Mouse (Mus musculus): Measurements from ENCODE around the gene Otud4. TPM values are rescaled to one million over a fixed set of nuclear protein-coding genes. Genes with fewer than 3 reads are reported as not detected.

Otud4 gene
- polyA plus RNA-seq, 1 experiment from 2014 or later = 13.9 TPM

GRCm38 (mm10) chr8:79620000-79620399, 19.4 kb upstream of the Otud4 start:
- H3K4me1 ChIP-seq (replicated peaks) = peaks cover 13% of the 10 kb centered on the region
- WGBS = 9% methylated on average over 3 of the region's 3 CpGs
- ATAC-seq = peak; percentile 78
- H3K9ac ChIP-seq = no peak overlapping the region
- peak overlapping the region; percentile 57 for H3K27ac ChIP-seq
- no peaks in the 10 kb centered on the region for H3K36me3 ChIP-seq
- H3K4me3 ChIP-seq (replicated peaks) = no peak overlapping the region
- H3K9me3 ChIP-seq = no peaks in the 10 kb centered on the region
- H3K27me3 ChIP-seq (replicated peaks) = no peaks in the 10 kb centered on the region
- H3K4me2 ChIP-seq (replicated peaks) = no peak overlapping the region

GRCm38 (mm10) chr8:79620489-79621276, 18.7 kb upstream of the Otud4 start:
- 45% methylated on average over 9 of the region's 9 CpGs for WGBS
- Histone ChIP-seq H3K27me3 (replicated peaks) (no peaks in the 10 kb centered on the region), H3K4me2 (replicated peaks) (no peak overlapping the region), H3K4me1 (replicated peaks) (peaks cover 13% of the 10 kb centered on the region), H3K4me3 (replicated peaks) (no peak overlapping the region), H3K9me3 (no peaks in the 10 kb centered on the region), H3K9ac (no peak overlapping the region), H3K36me3 (no peaks in the 10 kb centered on the region), H3K27ac (peak overlapping the region; percentile 57)
- peak; percentile 42; the same call in 1 of the 2 replicates for ATAC-seq

GRCm38 (mm10) chr8:79622346-79622745, 17.1 kb upstream of the Otud4 start:
- H3K27me3 ChIP-seq (replicated peaks) = no peaks in the 10 kb centered on the region
- ATAC-seq = no peak
- WGBS = 58% methylated on average over 11 of the region's 11 CpGs

GRCm38 (mm10) chr8:79623351-79623750, 16.1 kb upstream of the Otud4 start:
- no peak overlapping the region for H3K27ac ChIP-seq
- no peak overlapping the region for H3K9ac ChIP-seq
- H3K4me3 ChIP-seq (replicated peaks) = no peak overlapping the region
- no peak overlapping the region for H3K4me2 ChIP-seq (replicated peaks)
- H3K4me1 ChIP-seq (replicated peaks) = peaks cover 13% of the 10 kb centered on the region
- no peaks in the 10 kb centered on the region for H3K9me3 ChIP-seq
- no peaks in the 10 kb centered on the region for H3K27me3 ChIP-seq (replicated peaks)
- WGBS = 95% methylated on average over 12 of the region's 12 CpGs
- no peaks in the 10 kb centered on the region for H3K36me3 ChIP-seq
- no peak for ATAC-seq

More at GRCm38 (mm10) chr8:79622346-79622745, 17.1 kb upstream of the Otud4 start:
- H3K4me3 ChIP-seq (replicated peaks) = no peak overlapping the region
- no peaks in the 10 kb centered on the region for H3K36me3 ChIP-seq
- no peaks in the 10 kb centered on the region for H3K9me3 ChIP-seq
- peaks cover 13% of the 10 kb centered on the region for H3K4me1 ChIP-seq (replicated peaks)
- no peak overlapping the region for H3K4me2 ChIP-seq (replicated peaks)
- no peak overlapping the region for H3K9ac ChIP-seq
- H3K27ac ChIP-seq = no peak overlapping the region

- no peak overlapping the region for H3K9ac ChIP-seq
- no peak overlapping the region for H3K4me2 ChIP-seq (replicated peaks)
- H3K9me3 ChIP-seq = no peaks in the 10 kb centered on the region
- no peak for ATAC-seq
- no peaks in the 10 kb centered on the region for H3K36me3 ChIP-seq
- WGBS = 80% methylated on average over 4 of the region's 4 CpGs
- H3K27ac ChIP-seq = no peak overlapping the region
- H3K4me3 ChIP-seq (replicated peaks) = no peak overlapping the region
- H3K27me3 ChIP-seq (replicated peaks) = no peaks in the 10 kb centered on the region
- peaks cover 13% of the 10 kb centered on the region for H3K4me1 ChIP-seq (replicated peaks)
Measured at GRCm38 (mm10) chr8:79624416-79624815, 15.0 kb upstream of the Otud4 start.

GRCm38 (mm10) chr8:79626213-79626612, 13.2 kb upstream of the Otud4 start:
- Histone ChIP-seq H3K4me2 (replicated peaks) (no peak overlapping the region), H3K36me3 (no peaks in the 10 kb centered on the region), H3K9me3 (no peaks in the 10 kb centered on the region), H3K27me3 (replicated peaks) (no peaks in the 10 kb centered on the region), H3K27ac (no peak overlapping the region), H3K4me1 (replicated peaks) (no peaks in the 10 kb centered on the region), H3K9ac (no peak overlapping the region), H3K4me3 (replicated peaks) (no peak overlapping the region)
- ATAC-seq = no peak
- 72% methylated on average over 5 of the region's 5 CpGs for WGBS

GRCm38 (mm10) chr8:79635491-79635890, 3.9 kb upstream of the Otud4 start:
- H3K4me1 ChIP-seq (replicated peaks) = no peaks in the 10 kb centered on the region
- no peak overlapping the region for H3K4me3 ChIP-seq (replicated peaks)
- WGBS = 89% methylated on average over 1 of the region's 1 CpGs
- H3K27ac ChIP-seq = no peak overlapping the region
- H3K9me3 ChIP-seq = no peaks in the 10 kb centered on the region
- ATAC-seq = no peak
- no peaks in the 10 kb centered on the region for H3K36me3 ChIP-seq
- no peaks in the 10 kb centered on the region for H3K27me3 ChIP-seq (replicated peaks)
- no peak overlapping the region for H3K9ac ChIP-seq
- H3K4me2 ChIP-seq (replicated peaks) = no peak overlapping the region

- H3K27ac ChIP-seq = no peak overlapping the region
- no peak for ATAC-seq
- H3K4me2 ChIP-seq (replicated peaks) = no peak overlapping the region
- WGBS = 50% methylated on average over 1 of the region's 1 CpGs
- no peaks in the 10 kb centered on the region for H3K36me3 ChIP-seq
- H3K4me3 ChIP-seq (replicated peaks) = no peak overlapping the region
- H3K27me3 ChIP-seq (replicated peaks) = no peaks in the 10 kb centered on the region
- H3K9me3 ChIP-seq = no peaks in the 10 kb centered on the region
- peaks cover 3% of the 10 kb centered on the region; the same call in 1 of the 2 replicates for H3K4me1 ChIP-seq (replicated peaks)
- H3K9ac ChIP-seq = no peak overlapping the region
Measured at GRCm38 (mm10) chr8:79636151-79636550, 3.3 kb upstream of the Otud4 start.

GRCm38 (mm10) chr8:79637237-79637636, 2.2 kb upstream of the Otud4 start:
- H3K9ac ChIP-seq = no peak overlapping the region
- no peak overlapping the region for H3K27ac ChIP-seq
- H3K4me1 ChIP-seq (replicated peaks) = peaks cover 10% of the 10 kb centered on the region; the same call in 1 of the 2 replicates
- no peak for ATAC-seq
- H3K36me3 ChIP-seq = no peaks in the 10 kb centered on the region
- H3K9me3 ChIP-seq = no peaks in the 10 kb centered on the region
- no peak overlapping the region for H3K4me3 ChIP-seq (replicated peaks)
- H3K27me3 ChIP-seq (replicated peaks) = no peaks in the 10 kb centered on the region
- H3K4me2 ChIP-seq (replicated peaks) = no peak overlapping the region
- WGBS = 83% methylated on average over 3 of the region's 3 CpGs

GRCm38 (mm10) chr8:79638001-79638706, 1.3 kb upstream of the Otud4 start:
- 5% methylated on average over 11 of the region's 11 CpGs for WGBS
- Histone ChIP-seq H3K9me3 (no peaks in the 10 kb centered on the region), H3K4me1 (replicated peaks) (peaks cover 12% of the 10 kb centered on the region; the same call in 1 of the 2 replicates), H3K4me2 (replicated peaks) (peak overlapping the region; percentile 80), H3K36me3 (no peaks in the 10 kb centered on the region), H3K4me3 (replicated peaks) (peak overlapping the region; percentile 96), H3K27ac (no peak overlapping the region), H3K27me3 (replicated peaks) (no peaks in the 10 kb centered on the region), H3K9ac (peak overlapping the region; percentile 71)
- no peak for ATAC-seq

GRCm38 (mm10) chr8:79638707-79639549, 490 bp upstream of the Otud4 start:
- 0 out of 2 replicates have a peak, but pooled peaks cover under 1% of the 10 kb centered on the region for H3K36me3 ChIP-seq
- H3K27ac ChIP-seq = peak overlapping the region; percentile 97
- H3K4me3 ChIP-seq (replicated peaks) = peak overlapping the region; percentile 96
- H3K4me2 ChIP-seq (replicated peaks) = peak overlapping the region; percentile 80
- no peaks in the 10 kb centered on the region for H3K9me3 ChIP-seq
- H3K27me3 ChIP-seq (replicated peaks) = no peaks in the 10 kb centered on the region
- H3K4me1 ChIP-seq (replicated peaks) = peaks cover 12% of the 10 kb centered on the region; the same call in 1 of the 2 replicates
- WGBS = under 1% methylated on average over 76 of the region's 77 CpGs
- ATAC-seq = peak; percentile 99
- peak overlapping the region; percentile 94 for H3K9ac ChIP-seq

GRCm38 (mm10) chr8:79641119-79641518, 1.7 kb downstream of the Otud4 start:
- WGBS = 9% methylated on average over 1 of the region's 1 CpGs
- Histone ChIP-seq H3K4me3 (replicated peaks) (peak overlapping the region; percentile 96), H3K9ac (peak overlapping the region; percentile 94; the same call in 1 of the 2 replicates), H3K27me3 (replicated peaks) (no peaks in the 10 kb centered on the region), H3K9me3 (no peaks in the 10 kb centered on the region), H3K4me2 (replicated peaks) (peak overlapping the region; percentile 80), H3K36me3 (0 out of 2 replicates have a peak, but pooled peaks cover 4% of the 10 kb centered on the region), H3K4me1 (replicated peaks) (peaks cover 12% of the 10 kb centered on the region; the same call in 1 of the 2 replicates), H3K27ac (no peak overlapping the region)
- ATAC-seq = no peak
